Mouse (Mus musculus): ENCODE measurements around the gene H2-Eb2.

H2-Eb2 gene

GRCm38 (mm10) chr17:34354539-34354938 is 29.1 kb downstream of the H2-Eb2 start, which contains the start of gene Btnl2:
TSS of gene Btnl2 (plus strand) at chr17:34354822.
- no peak for DNase-seq (ENCODE audit: low read depth, low spot score)

- DNase-seq (ENCODE audit: low read depth, low spot score) = no peak
These were observed 29.5 kb downstream of the H2-Eb2 start for GRCm38 (mm10) chr17:34354940-34355339.

- DNase-seq (ENCODE audit: low read depth, low spot score) = no peak
These were observed 37.6 kb downstream of the H2-Eb2 start for GRCm38 (mm10) chr17:34362954-34363546.

GRCm38 (mm10) chr17:34363676-34364310 is 38.3 kb downstream of the H2-Eb2 start:
- no peak for DNase-seq (ENCODE audit: low read depth, low spot score)

- DNase-seq (ENCODE audit: low read depth, low spot score) = no peak
These were observed 39.6 kb downstream of the H2-Eb2 start for GRCm38 (mm10) chr17:34365031-34365430.

GRCm38 (mm10) chr17:34370563-34370962 is 45.1 kb downstream of the H2-Eb2 start:
- DNase-seq (ENCODE audit: low read depth, low spot score) = no peak

GRCm38 (mm10) chr17:34373055-34373709 is 47.7 kb downstream of the H2-Eb2 start:
- no peak for DNase-seq (ENCODE audit: low read depth, low spot score)

GRCm38 (mm10) chr17:34376847-34377246 is 51.4 kb downstream of the H2-Eb2 start, which contains the start of gene Btnl1:
TSS of gene Btnl1 (plus strand) at chr17:34377132.
- DNase-seq (ENCODE audit: low read depth, low spot score) = no peak

GRCm38 (mm10) chr17:34377450-34378209 is 52.2 kb downstream of the H2-Eb2 start:
- DNase-seq (ENCODE audit: low read depth, low spot score) = no peak

GRCm38 (mm10) chr17:34378716-34379115 is 53.3 kb downstream of the H2-Eb2 start:
- DNase-seq (ENCODE audit: low read depth, low spot score) = no peak

- no peak for DNase-seq (ENCODE audit: low read depth, low spot score)
These were observed 54.0 kb downstream of the H2-Eb2 start for GRCm38 (mm10) chr17:34379451-34379850.

- DNase-seq (ENCODE audit: low read depth, low spot score) = no peak
These were observed 56.4 kb downstream of the H2-Eb2 start for GRCm38 (mm10) chr17:34381876-34382275.

- DNase-seq (ENCODE audit: low read depth, low spot score) = no peak
These were observed 57.7 kb downstream of the H2-Eb2 start for GRCm38 (mm10) chr17:34383212-34383611.

- DNase-seq (ENCODE audit: low read depth, low spot score) = peak; percentile 6
These were observed 59.2 kb downstream of the H2-Eb2 start for GRCm38 (mm10) chr17:34384699-34385098.

- no peak for DNase-seq (ENCODE audit: low read depth, low spot score)
These were observed 61.2 kb downstream of the H2-Eb2 start for GRCm38 (mm10) chr17:34386656-34387055.

- no peak for DNase-seq (ENCODE audit: low read depth, low spot score)
These were observed 63.0 kb downstream of the H2-Eb2 start for GRCm38 (mm10) chr17:34388513-34388912.

Data from telencephalon, adult 2 months (tissue).